Comparison of ENCODE assay signal across 8 mouse cellular contexts in the genomic region with DNA sequence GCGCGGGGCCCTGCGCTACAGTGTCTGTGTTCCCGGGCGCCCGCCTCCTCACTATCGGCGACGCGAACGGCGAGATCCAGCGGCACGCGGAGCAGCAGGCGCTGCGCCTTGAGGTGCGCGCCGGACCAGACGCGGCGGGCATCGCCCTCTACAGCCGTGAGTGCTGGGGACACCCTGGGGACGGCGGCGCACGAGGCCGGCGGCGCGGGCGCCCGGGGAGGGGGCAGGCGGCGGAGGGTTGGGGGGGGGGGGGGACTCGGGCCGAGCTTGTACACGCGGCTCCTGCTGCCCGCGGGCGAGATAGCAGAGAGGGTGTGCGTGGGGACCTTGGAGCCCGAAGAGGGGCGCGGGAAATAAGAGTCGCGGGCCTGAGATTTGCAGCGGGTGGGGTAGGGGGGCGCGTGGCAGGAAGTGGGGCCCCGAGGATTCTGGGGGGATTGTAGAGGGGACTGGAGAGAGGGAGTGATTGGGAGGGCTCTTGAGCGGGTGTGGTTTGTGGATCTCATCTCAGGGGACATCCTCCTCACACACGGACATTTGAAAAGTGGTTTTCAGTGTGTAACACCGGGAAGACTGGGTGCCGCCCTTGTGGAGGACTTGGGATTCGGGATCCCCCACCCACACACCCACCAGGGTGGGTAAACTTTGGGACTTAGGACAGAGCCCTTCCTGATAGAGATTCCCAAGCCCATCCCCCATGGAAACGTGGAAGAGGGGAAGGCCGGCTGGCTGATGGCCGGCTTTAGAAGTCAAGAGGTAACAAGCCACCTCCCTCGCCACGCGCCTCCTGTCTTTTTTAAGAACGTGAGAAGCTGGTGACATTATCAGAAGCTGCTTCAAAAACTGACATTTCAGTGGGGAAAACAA. TPM values are rescaled to one million over a fixed set of nuclear protein-coding genes. Genes with fewer than 3 reads are reported as not detected.
DNase-seq lines count a peak whose midpoint lies in the region; ATAC-seq and TF ChIP-seq lines count a peak whose summit lies in the region.

No protein-coding gene starts in this region.

- peaks cover 24% of the 10 kb centered on the region for H3K4me1 ChIP-seq in hindbrain, embryonic 16.5 days (ENCODE audit: control insufficient read depth, insufficient read depth, low read depth, low read length)
- peaks cover 30% of the 10 kb centered on the region for H3K4me1 ChIP-seq in midbrain, embryonic 10.5 days
- peaks cover 6% of the 10 kb centered on the region; the same call in 1 of the 2 replicates for H3K4me1 ChIP-seq in small intestine, adult 2 months (ENCODE audit: control insufficient read depth, insufficient read depth, insufficient read length, low read length)

- peak overlapping the region; percentile 65 for H3K4me3 ChIP-seq in hindbrain, embryonic 16.5 days (ENCODE audit: low read length)
- peak overlapping the region; percentile 94 for H3K4me3 ChIP-seq in midbrain, embryonic 10.5 days
- peak overlapping the region; percentile 84 for H3K4me3 ChIP-seq in small intestine, adult 2 months (ENCODE audit: low read depth, low read length)

- peak overlapping the region; percentile 53 for H3K4me2 ChIP-seq in hindbrain, embryonic 16.5 days (ENCODE audit: low read length)

- H3K36me3 ChIP-seq in hindbrain, embryonic 16.5 days (ENCODE audit: control insufficient read depth, insufficient read depth, low read length) = no peaks in the 10 kb centered on the region
- H3K36me3 ChIP-seq in midbrain, embryonic 10.5 days = peaks cover 36% of the 10 kb centered on the region
- no peaks in the 10 kb centered on the region for H3K36me3 ChIP-seq in small intestine, adult 2 months (ENCODE audit: control insufficient read depth, insufficient read depth, low read length)

- peak; percentile 14; the same call in 1 of the 2 replicates for TF ChIP-seq CTCF in small intestine, adult 2 months (IDR thresholded peaks at IDR 0.05; ENCODE audit: extremely low read depth, insufficient read length, insufficient replicate concordance, low read depth, low read length)

- H3K27me3 ChIP-seq in hindbrain, embryonic 16.5 days (replicated peaks; ENCODE audit: control insufficient read depth, insufficient read depth, low read length) = no peaks in the 10 kb centered on the region
- no peaks in the 10 kb centered on the region for H3K27me3 ChIP-seq in midbrain, embryonic 10.5 days (ENCODE audit: low read depth, poor library complexity, severe bottlenecking)
- no peaks in the 10 kb centered on the region for H3K27me3 ChIP-seq in small intestine, adult 2 months (ENCODE audit: control insufficient read depth, insufficient read depth, low read length)

- peak overlapping the region; percentile 94 for H3K27ac ChIP-seq in hindbrain, embryonic 16.5 days (ENCODE audit: low read depth, low read length)
- peak overlapping the region; percentile 99 for H3K27ac ChIP-seq in midbrain, embryonic 10.5 days (replicated peaks)
- H3K27ac ChIP-seq in small intestine, adult 2 months (ENCODE audit: insufficient read depth, low read depth, low read length) = peak overlapping the region; percentile 70; the same call in 1 of the 2 replicates

- peak; percentile 57 to 66 for DNase-seq in left cerebral cortex, adult 18-20 months (ENCODE audit: low spot score in 2 of 2)
- no peak for DNase-seq in left cerebral cortex, adult 11 months (ENCODE audit: low spot score)
- peak; percentile 80 for DNase-seq in cerebellum, adult 9-11 months
- peak; percentile 37 to 57 for DNase-seq in frontal cortex, postnatal 36 days (ENCODE audit: low spot score in 2 of 2)
- peak; percentile 47 to 68 for DNase-seq in left cerebral cortex, postnatal 25 days (ENCODE audit: low spot score in 2 of 2)
- DNase-seq in midbrain, embryonic 10.5 days (ENCODE audit: low spot score) = peak; percentile 74

- intact Hi-C loops in left cerebral cortex, postnatal 25 days (cut with DNase I) = loop anchor here (2.0 kb wide), 2 partner anchors 37 to 45 kb away; a partner anchor contains a TSS

- H3K9me3 ChIP-seq in hindbrain, embryonic 16.5 days (ENCODE audit: control insufficient read depth, low read length) = no peaks in the 10 kb centered on the region
- H3K9me3 ChIP-seq in midbrain, embryonic 10.5 days (replicated peaks) = no peaks in the 10 kb centered on the region

- ATAC-seq in hindbrain, embryonic 16.5 days = peak; percentile 21

- H3K9ac ChIP-seq in hindbrain, embryonic 16.5 days (ENCODE audit: low read depth, low read length) = peak overlapping the region; percentile 86

- TF ChIP-seq POLR2A in small intestine, adult 2 months (IDR thresholded peaks at IDR 0.05; ENCODE audit: low read depth, low read length) = no peak

- under 1% methylated on average over 58 of the region's 66 CpGs for WGBS in hindbrain, embryonic 16.5 days
- 1% methylated on average over 64 of the region's 66 CpGs for WGBS in midbrain, embryonic 10.5 days
- under 1% methylated on average over 63 of the region's 66 CpGs for WGBS in small intestine, adult 2 months

RNA-seq across cellular contexts. Expression of a gene that starts 0.6 kb away (rescaled TPM):
- 10 to 100 TPM; 73.8 to 74.8 TPM for total RNA-seq in left cerebral cortex, adult 18-20 months (2021)
- 15.8 and 25.4 TPM in 2 replicates for polyA plus RNA-seq in hindbrain, embryonic 16.5 days (2015; fragmentation: Nextera tagmentation; extraction: Ambion mirVana)
- 10 to 100 TPM; 70.8 to 74.0 TPM for total RNA-seq in left cerebral cortex, postnatal 25 days (2021)
- polyA plus RNA-seq in midbrain, embryonic 10.5 days (2016; fragmentation: Nextera tagmentation; extraction: Ambion mirVana) = 54.3 and 57.5 TPM in 2 replicates
- 31.7 and 63.4 TPM in 2 replicates for polyA plus RNA-seq in small intestine, adult 2 months (2012; rRNA removed)

RNA-seq across cellular contexts. Expression of a gene that starts 21.3 kb away (rescaled TPM):
- total RNA-seq in left cerebral cortex, adult 18-20 months (2021) = under 1 TPM; 0.28 to 0.37 TPM
- 1.6 and 2.5 TPM in 2 replicates for polyA plus RNA-seq in hindbrain, embryonic 16.5 days (2015; fragmentation: Nextera tagmentation; extraction: Ambion mirVana)
- total RNA-seq in left cerebral cortex, postnatal 25 days (2021) = under 1 TPM; 0.30 to 0.66 TPM
- polyA plus RNA-seq in midbrain, embryonic 10.5 days (2016; fragmentation: Nextera tagmentation; extraction: Ambion mirVana) = 6.0 and 7.1 TPM in 2 replicates
- 1.2 and 1.4 TPM in 2 replicates for polyA plus RNA-seq in small intestine, adult 2 months (2012; rRNA removed)

RNA-seq across cellular contexts. Expression of a gene that starts 37.3 kb away (rescaled TPM):
- total RNA-seq in left cerebral cortex, adult 18-20 months (2021) = 10 to 100 TPM; 12.9 to 13.7 TPM
- polyA plus RNA-seq in hindbrain, embryonic 16.5 days (2015; fragmentation: Nextera tagmentation; extraction: Ambion mirVana) = 64.3 and 66.8 TPM in 2 replicates
- 10 to 100 TPM; 14.3 to 15.6 TPM for total RNA-seq in left cerebral cortex, postnatal 25 days (2021)
- polyA plus RNA-seq in midbrain, embryonic 10.5 days (2016; fragmentation: Nextera tagmentation; extraction: Ambion mirVana) = 106 and 116 TPM in 2 replicates
- polyA plus RNA-seq in small intestine, adult 2 months (2012; rRNA removed) = 7.5 and 10.8 TPM in 2 replicates

RNA-seq across cellular contexts. Expression of a gene that starts 45.2 kb away (rescaled TPM):
- total RNA-seq in left cerebral cortex, adult 18-20 months (2021) = 10 to 100 TPM; 51.8 to 55.1 TPM
- 51.8 and 53.4 TPM in 2 replicates for polyA plus RNA-seq in hindbrain, embryonic 16.5 days (2015; fragmentation: Nextera tagmentation; extraction: Ambion mirVana)
- 10 to 100 TPM; 45.5 to 48.2 TPM for total RNA-seq in left cerebral cortex, postnatal 25 days (2021)
- 32.0 and 37.1 TPM in 2 replicates for polyA plus RNA-seq in midbrain, embryonic 10.5 days (2016; fragmentation: Nextera tagmentation; extraction: Ambion mirVana)
- 11.0 and 14.7 TPM in 2 replicates for polyA plus RNA-seq in small intestine, adult 2 months (2012; rRNA removed)

RNA-seq across cellular contexts. Expression of a gene that starts 45.3 kb away (rescaled TPM):
- 10 to 100 TPM; 22.5 to 23.4 TPM for total RNA-seq in left cerebral cortex, adult 18-20 months (2021)
- polyA plus RNA-seq in hindbrain, embryonic 16.5 days (2015; fragmentation: Nextera tagmentation; extraction: Ambion mirVana) = 25.6 and 26.1 TPM in 2 replicates
- 10 to 100 TPM; 18.1 to 19.4 TPM for total RNA-seq in left cerebral cortex, postnatal 25 days (2021)
- 20.4 and 21.6 TPM in 2 replicates for polyA plus RNA-seq in midbrain, embryonic 10.5 days (2016; fragmentation: Nextera tagmentation; extraction: Ambion mirVana)
- 22.5 and 35.9 TPM in 2 replicates for polyA plus RNA-seq in small intestine, adult 2 months (2012; rRNA removed)
